Mouse (Mus musculus) lung, postnatal 25 days (tissue): Measurements from ENCODE around the gene Wdr95.

Experiments
- DNase-seq: peaks from one replicate; pipeline ENCODE4 v3.0.0; 2022; ENCODE audit warnings: low spot score

Gene Wdr95

GRCm38 (mm10) chr5:149527999-149528729 is at the start of gene Wdr95:
Gene Wdr95 (plus strand): TSS chr5:149528679.
- DNase-seq: no peak

- no peak for DNase-seq
Measured at GRCm38 (mm10) chr5:149481920-149482319, 46.6 kb upstream of the Wdr95 start.

GRCm38 (mm10) chr5:149483321-149484052 is 45.0 kb upstream of the Wdr95 start:
- DNase-seq: no peak

GRCm38 (mm10) chr5:149484270-149484669 is 44.2 kb upstream of the Wdr95 start:
- DNase-seq: no peak

GRCm38 (mm10) chr5:149485447-149485846 is 43.0 kb upstream of the Wdr95 start:
- DNase-seq: no peak

- DNase-seq: no peak
Measured at GRCm38 (mm10) chr5:149488360-149489021, 40.0 kb upstream of the Wdr95 start.

GRCm38 (mm10) chr5:149489136-149489535 is 39.3 kb upstream of the Wdr95 start:
- no peak for DNase-seq

GRCm38 (mm10) chr5:149490275-149490674 is 38.2 kb upstream of the Wdr95 start:
- DNase-seq: no peak

GRCm38 (mm10) chr5:149495655-149496054 is 32.8 kb upstream of the Wdr95 start:
- no peak for DNase-seq

- DNase-seq: no peak
Measured at GRCm38 (mm10) chr5:149496401-149497066, 31.9 kb upstream of the Wdr95 start.

GRCm38 (mm10) chr5:149499936-149500335 is 28.5 kb upstream of the Wdr95 start:
- no peak for DNase-seq

GRCm38 (mm10) chr5:149503423-149504175 is 24.9 kb upstream of the Wdr95 start:
- DNase-seq: no peak

GRCm38 (mm10) chr5:149504985-149505384 is 23.5 kb upstream of the Wdr95 start:
- no peak for DNase-seq

- DNase-seq: no peak
Measured at GRCm38 (mm10) chr5:149506033-149506432, 22.4 kb upstream of the Wdr95 start.

GRCm38 (mm10) chr5:149508094-149509029 is 20.1 kb upstream of the Wdr95 start:
- no peak for DNase-seq

GRCm38 (mm10) chr5:149510323-149510722 is 18.2 kb upstream of the Wdr95 start:
- no peak for DNase-seq

- DNase-seq: no peak
Measured at GRCm38 (mm10) chr5:149512695-149513094, 15.8 kb upstream of the Wdr95 start.

GRCm38 (mm10) chr5:149513438-149514086 is 14.9 kb upstream of the Wdr95 start:
- no peak for DNase-seq

- DNase-seq: peak; percentile 34
Measured at GRCm38 (mm10) chr5:149514087-149514671, 14.3 kb upstream of the Wdr95 start.

GRCm38 (mm10) chr5:149514890-149515289 is 13.6 kb upstream of the Wdr95 start:
- no peak for DNase-seq
